Mouse (Mus musculus) heart, embryonic 12.5 days (tissue): ENCODE results near the gene Rgs9bp. TPM values are rescaled to one million over a fixed set of nuclear protein-coding genes. Genes with fewer than 3 reads are reported as not detected.
"Not testable (repeated sequence)": the region's sequence is repeated elsewhere in the genome, so short reads cannot be mapped to it uniquely, and the experiment has no call there.

Experiments
- ATAC-seq: fragments of 200-750 bp; cut with Nextera tagmentation; 2 replicates; pipeline ENCODE4 v1.8.0; 2017; ENCODE audit warnings: moderate TSS enrichment, moderate library complexity; ENCODE audit not compliant: insufficient number of reproducible peaks, low FRiP score
- H3K27ac ChIP-seq: fragments of 300-500 bp; sonication (generic); 2 replicates; pipeline ENCODE4 v1.5.1; 2016; ENCODE audit warnings: mild to moderate bottlenecking, moderate library complexity; ENCODE audit not compliant: poor library complexity, severe bottlenecking
- H3K27me3 ChIP-seq: fragments of 300-500 bp; sonication (generic); replicated peaks from 2 replicates; pipeline ENCODE4 v1.6.1; 2016; ENCODE audit warnings: mild to moderate bottlenecking, moderate library complexity
- H3K36me3 ChIP-seq: fragments of 300-500 bp; sonication (generic); 2 replicates; pipeline ENCODE4 v1.6.1; 2016; ENCODE audit warnings: mild to moderate bottlenecking, moderate library complexity
- H3K4me1 ChIP-seq: fragments of 300-500 bp; sonication (generic); replicated peaks from 2 replicates; pipeline ENCODE4 v1.6.1; 2016; ENCODE audit warnings: mild to moderate bottlenecking
- H3K4me2 ChIP-seq: fragments of 300-500 bp; sonication (generic); 2 replicates; pipeline ENCODE4 v1.6.1; 2016; ENCODE audit warnings: mild to moderate bottlenecking, moderate library complexity
- H3K4me3 ChIP-seq: fragments of 300-500 bp; sonication (generic); 2 replicates; pipeline ENCODE4 v1.5.1; 2016; ENCODE audit warnings: mild to moderate bottlenecking
- H3K9ac ChIP-seq: fragments of 300-500 bp; sonication (generic); 2 replicates; pipeline ENCODE4 v1.6.1; 2016; ENCODE audit warnings: mild to moderate bottlenecking, moderate library complexity
- H3K9me3 ChIP-seq: fragments of 300-500 bp; sonication (generic); replicated peaks from 2 replicates; pipeline ENCODE4 v1.6.1; 2016; ENCODE audit warnings: mild to moderate bottlenecking, moderate library complexity
- WGBS: fragments of 180-500 bp; shearing (Covaris S2); methylation state at CpG from one replicate; pipeline ENCODE4 v1.1.7; 2016; 5-methylcytosine and 5-hydroxymethylcytosine counted together
- polyA plus RNA-seq: library from polyadenylated mRNA; unstranded; fragments of >200 nt; fragmentation: Nextera tagmentation; extraction: Ambion mirVana; gene quantifications from 2 replicates; pipeline ENCODE4 v1.2.1, GENCODE M21; 2016

Rgs9bp gene
- polyA plus RNA-seq, 1 experiment from 2014 or later: 0.82 TPM

DNA sequence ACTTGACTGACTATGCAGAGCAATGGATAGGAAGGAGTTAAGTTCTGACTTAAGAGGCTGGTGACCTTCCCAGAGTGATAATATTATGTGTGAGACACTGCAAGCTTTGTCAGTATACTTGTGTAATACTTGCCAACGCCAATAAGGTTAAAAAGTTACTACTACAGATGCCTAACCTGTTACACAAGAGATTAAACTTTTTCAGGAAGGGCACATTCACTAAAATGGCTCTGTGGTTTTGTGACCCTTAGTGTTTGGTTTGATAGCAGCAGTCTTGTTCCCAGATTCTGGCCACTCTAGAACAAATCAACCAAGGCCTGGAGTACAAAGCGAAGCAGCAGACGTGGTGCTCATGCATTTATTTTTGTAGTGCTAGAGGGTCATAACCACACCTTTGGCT is 27.8 kb downstream of the Rgs9bp start:
- H3K4me2 ChIP-seq: no peak overlapping the region
- WGBS: 53% methylated on average over 3 of the region's 3 CpGs
- peaks cover 22% of the 10 kb centered on the region for H3K4me1 ChIP-seq
- no peak overlapping the region for H3K27ac ChIP-seq
- no peaks in the 10 kb centered on the region for H3K36me3 ChIP-seq
- H3K27me3 ChIP-seq: no peaks in the 10 kb centered on the region
- H3K9ac ChIP-seq: no peak overlapping the region
- ATAC-seq: no peak
- H3K9me3 ChIP-seq: no peaks in the 10 kb centered on the region
- H3K4me3 ChIP-seq: no peak overlapping the region

DNA sequence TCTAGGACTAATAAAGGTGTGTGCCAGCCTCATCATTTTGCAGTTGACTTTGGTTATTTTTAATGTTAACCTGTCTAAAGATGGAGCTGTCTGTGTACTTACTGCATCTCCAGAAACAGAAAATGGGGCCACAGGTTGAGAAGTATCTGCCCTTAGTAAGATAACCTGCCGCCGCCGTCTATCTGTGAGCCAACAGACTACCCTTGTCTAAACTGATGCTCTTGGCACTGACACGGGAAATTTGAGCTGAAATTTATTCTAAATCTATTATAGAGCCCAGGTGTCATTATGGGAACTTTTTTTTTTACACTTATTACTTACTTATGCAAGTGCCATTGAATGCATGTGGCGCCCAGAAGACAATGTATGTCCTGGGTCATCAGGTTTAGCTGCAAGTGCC is 28.5 kb downstream of the Rgs9bp start:
- Histone ChIP-seq H3K27ac (no peak overlapping the region), H3K9ac (no peak overlapping the region), H3K9me3 (no peaks in the 10 kb centered on the region), H3K27me3 (no peaks in the 10 kb centered on the region), H3K36me3 (no peaks in the 10 kb centered on the region), H3K4me2 (no peak overlapping the region), H3K4me3 (no peak overlapping the region), H3K4me1 (peaks cover 22% of the 10 kb centered on the region)
- no peak for ATAC-seq
- 80% methylated on average over 5 of the region's 5 CpGs for whole genome bisulfite sequencing

DNA sequence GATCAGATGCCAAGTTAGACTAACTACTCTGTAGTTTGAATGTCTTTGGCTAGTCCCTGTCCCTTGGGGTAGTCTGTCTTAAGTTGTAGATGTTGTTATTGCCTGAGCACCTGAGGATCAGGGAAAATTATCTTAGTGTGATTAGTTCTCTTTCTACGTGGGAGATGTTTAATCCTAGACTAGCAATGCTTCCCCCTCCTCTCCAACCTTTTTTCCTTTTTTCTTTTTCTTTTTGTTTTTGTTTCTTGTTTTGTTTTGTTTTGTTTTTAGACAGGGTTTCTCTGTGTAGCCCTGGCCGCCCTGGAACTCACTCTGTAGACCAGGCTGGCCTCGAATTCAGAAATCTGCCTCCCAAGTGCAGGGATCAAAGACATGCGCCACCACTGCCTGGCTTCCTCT is 29.2 kb downstream of the Rgs9bp start, which contains the start of gene Nudt19:
Gene Nudt19 (minus strand): TSS at position 100 of the 399 bp plus-strand sequence.
- no peak for ATAC-seq
- WGBS: 57% methylated on average over 4 of the region's 4 CpGs

DNA sequence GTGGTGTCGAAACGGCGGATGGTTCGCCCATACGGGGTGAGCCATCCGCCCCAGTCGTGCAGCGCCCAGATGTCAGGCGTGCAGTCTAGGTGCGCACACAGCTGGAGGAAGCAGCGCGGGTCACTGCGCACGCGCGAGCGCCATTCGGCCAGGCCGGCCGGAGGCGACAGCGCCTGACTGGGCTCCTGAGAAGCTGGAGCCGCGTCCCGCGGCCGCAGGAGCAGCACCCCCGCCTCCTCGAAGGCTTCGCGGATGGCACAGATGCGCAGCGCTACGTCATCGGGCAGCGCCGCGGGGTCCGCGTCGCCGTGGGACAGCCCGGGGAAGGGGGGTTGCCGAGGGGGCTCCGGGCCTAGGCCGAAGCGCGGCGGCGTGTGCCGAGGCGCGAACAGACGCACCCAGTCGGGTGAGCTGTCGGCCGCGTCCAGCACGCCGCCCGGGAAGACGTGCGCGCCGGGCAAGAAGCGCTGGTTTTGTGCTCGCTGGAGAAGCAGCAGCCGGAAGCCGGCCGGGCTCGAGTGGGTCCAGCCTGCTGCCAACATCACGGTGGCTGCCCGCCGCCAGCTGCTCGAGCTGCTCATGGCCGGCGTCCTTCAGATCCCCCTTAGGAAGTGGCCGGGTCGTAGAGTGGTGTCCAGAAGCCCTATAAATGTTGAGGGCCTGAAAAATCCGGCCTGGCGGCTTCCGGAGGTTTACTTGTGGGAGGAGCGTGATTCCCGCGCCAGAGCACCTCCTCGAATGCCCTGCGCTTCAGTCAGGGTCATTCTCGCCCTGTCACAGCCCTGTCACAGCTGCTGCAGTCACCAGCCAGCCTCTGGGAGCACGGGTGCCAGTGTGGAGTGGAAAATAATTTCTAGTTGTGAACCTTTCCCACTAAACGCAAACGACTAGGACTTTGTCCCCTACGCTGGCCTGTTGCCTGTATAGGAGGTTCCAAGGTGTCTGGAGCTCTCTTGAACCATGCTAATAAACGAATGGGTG is 29.9 kb downstream of the Rgs9bp start:
- Histone ChIP-seq H3K4me1 (peaks cover 22% of the 10 kb centered on the region), H3K4me3 (peak overlapping the region; percentile 83), H3K27ac (peak overlapping the region; percentile 99), H3K36me3 (peaks cover 14% of the 10 kb centered on the region), H3K9ac (peak overlapping the region; percentile 92), H3K4me2 (peak overlapping the region; percentile 80), H3K27me3 (no peaks in the 10 kb centered on the region), H3K9me3 (no peaks in the 10 kb centered on the region)
- ATAC-seq: peak; percentile 90
- under 1% methylated on average over 93 of the region's 93 CpGs for WGBS

More for the DNA sequence above, 29.2 kb downstream of the Rgs9bp start, which contains the start of gene Nudt19:
- H3K9ac ChIP-seq: peak within 1 kb of the TSS; percentile 92
- no peaks in the 10 kb centered on the region for H3K27me3 ChIP-seq
- H3K4me3 ChIP-seq: peak within 1 kb of the TSS; percentile 83
- peaks cover 22% of the 10 kb centered on the region for H3K4me1 ChIP-seq
- H3K27ac ChIP-seq: peak within 1 kb of the TSS; percentile 99
- no peaks in the 10 kb centered on the region for H3K9me3 ChIP-seq
- H3K4me2 ChIP-seq: peak within 1 kb of the TSS; percentile 80
- H3K36me3 ChIP-seq: peaks cover 7% of the 10 kb centered on the region

DNA sequence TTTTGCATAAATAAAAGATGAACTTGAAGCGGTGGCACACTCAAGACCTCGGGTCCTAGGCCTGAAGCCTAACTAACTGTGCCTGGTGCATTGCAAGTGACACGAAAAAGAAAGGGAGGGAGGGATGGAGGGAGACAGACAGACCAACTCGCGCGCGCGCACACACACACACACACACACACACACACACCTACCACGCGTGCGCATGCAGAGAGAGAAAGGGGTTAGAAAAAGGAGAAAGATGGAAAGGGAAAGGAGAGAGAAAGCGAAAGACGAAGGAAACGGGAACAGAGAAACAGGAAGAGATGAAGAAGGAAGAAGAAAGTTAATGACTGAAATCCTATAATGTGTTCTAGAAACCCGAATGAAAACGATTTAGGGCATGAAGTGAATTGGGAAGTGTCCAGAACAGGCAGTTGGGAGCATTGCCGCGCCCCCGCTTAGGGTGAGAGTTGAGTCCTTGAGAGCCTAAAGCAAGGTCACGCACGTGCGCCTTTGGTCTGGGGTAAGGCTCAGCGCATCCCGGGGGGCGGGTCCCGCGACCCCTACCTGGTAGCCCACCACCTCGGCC is 30.7 kb downstream of the Rgs9bp start:
- H3K27ac ChIP-seq: peak overlapping the region; percentile 99
- peak; percentile 37; the same call in 1 of the 2 replicates for ATAC-seq
- WGBS: 3% methylated on average over 28 of the region's 28 CpGs

DNA sequence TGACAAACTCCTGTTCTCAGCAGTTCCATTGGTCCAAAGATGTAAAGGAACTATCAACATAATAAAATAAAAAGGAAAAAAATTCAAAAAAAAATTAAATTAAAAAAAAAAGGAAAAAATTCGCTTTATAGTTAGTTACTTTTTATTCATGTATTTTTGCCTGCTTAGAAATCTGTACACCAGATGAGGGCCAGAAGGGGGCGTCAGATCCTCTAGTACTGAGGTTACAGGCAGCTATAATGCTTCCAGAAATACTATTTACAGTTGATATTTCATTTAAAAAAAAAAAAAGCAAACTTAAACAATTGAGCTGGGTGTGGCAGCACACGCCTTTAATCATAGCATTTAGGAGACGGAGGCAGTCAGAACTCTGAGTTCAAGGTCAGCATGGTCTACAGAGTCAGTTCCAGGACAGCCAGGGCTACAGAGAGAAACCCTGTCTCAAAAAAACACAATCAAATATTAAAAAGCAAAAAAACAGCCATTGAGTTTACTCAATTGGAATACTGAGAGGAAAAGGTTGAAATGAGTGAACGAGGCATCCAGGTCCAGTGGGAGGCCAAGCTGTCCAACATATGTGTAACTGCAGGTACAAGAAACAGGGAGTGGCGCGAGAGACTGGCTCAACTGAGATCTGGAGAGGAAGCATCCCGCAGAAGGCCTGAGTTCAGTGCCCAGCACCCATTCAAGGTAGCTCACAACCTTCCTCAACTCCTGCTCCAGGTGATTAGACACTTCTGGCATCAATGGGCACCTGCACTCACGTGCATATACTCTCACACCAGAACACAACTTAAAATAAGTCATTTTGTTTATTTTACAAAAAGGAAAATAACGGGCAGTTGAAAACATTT is 31.4 kb downstream of the Rgs9bp start:
- 58% methylated on average over 10 of the region's 10 CpGs for WGBS
- Histone ChIP-seq H3K4me3 (peak overlapping the region; percentile 83), H3K9ac (peak overlapping the region; percentile 92), H3K27me3 (no peaks in the 10 kb centered on the region), H3K4me2 (peak overlapping the region; percentile 80), H3K36me3 (peaks cover 29% of the 10 kb centered on the region), H3K4me1 (peaks cover 22% of the 10 kb centered on the region), H3K9me3 (no peaks in the 10 kb centered on the region), H3K27ac (no peak overlapping the region)
- no peak for ATAC-seq

More for the DNA sequence above, 30.7 kb downstream of the Rgs9bp start:
- H3K36me3 ChIP-seq: peaks cover 22% of the 10 kb centered on the region
- no peaks in the 10 kb centered on the region for H3K9me3 ChIP-seq
- peak overlapping the region; percentile 83 for H3K4me3 ChIP-seq
- H3K4me2 ChIP-seq: peak overlapping the region; percentile 80
- peak overlapping the region; percentile 92 for H3K9ac ChIP-seq
- H3K27me3 ChIP-seq: no peaks in the 10 kb centered on the region
- peaks cover 22% of the 10 kb centered on the region for H3K4me1 ChIP-seq

DNA sequence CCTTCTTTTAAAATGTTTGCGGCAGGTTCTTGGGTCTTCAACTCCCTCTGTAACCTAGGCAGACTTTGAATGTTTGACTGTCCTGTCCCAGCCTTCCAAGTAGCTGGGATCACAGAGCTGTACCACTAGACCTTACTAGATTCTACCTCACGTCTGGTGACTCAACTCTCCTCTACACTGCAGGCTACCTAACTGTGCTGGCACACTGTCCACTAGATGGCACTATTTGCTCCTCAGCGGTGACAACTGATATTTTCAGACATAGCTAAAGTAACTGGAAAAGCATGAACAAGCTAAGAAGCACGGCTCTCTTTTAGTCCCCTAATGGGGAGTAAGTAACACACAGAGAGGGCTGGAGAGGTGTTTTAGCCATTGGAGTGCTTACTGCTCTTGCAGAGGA is 39.5 kb downstream of the Rgs9bp start:
- no peak overlapping the region for H3K27ac ChIP-seq
- 30% methylated on average over 4 of the region's 4 CpGs for WGBS
- no peaks in the 10 kb centered on the region for H3K27me3 ChIP-seq
- no peak overlapping the region for H3K4me2 ChIP-seq
- peaks cover 43% of the 10 kb centered on the region for H3K36me3 ChIP-seq
- ATAC-seq: no peak
- no peak overlapping the region for H3K4me3 ChIP-seq
- no peaks in the 10 kb centered on the region for H3K9me3 ChIP-seq
- H3K9ac ChIP-seq: no peak overlapping the region
- H3K4me1 ChIP-seq: no peaks in the 10 kb centered on the region

DNA sequence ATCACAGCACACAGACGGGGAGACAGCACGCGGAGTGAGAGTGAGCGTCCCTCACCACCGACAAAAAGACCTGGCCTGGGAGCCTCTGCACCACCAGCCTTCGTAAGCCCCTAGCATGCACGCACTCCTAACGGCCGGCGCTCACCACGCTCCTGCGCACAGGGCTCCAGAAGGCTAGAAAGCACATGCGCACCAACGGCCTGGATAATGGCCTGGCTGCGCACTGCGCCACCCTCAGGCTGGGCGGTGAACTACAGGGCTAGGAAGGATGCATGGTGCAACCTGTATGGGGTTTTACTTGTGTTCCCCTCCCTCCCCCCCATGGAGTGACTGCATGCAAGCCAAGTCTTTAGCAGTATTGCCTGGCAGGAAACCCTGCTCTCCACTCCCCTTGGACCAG is 47.8 kb downstream of the Rgs9bp start, which contains the start of gene Tdrd12:
Gene Tdrd12 (minus strand): TSS at position 184 of the 400 bp plus-strand sequence.
- H3K4me1 ChIP-seq: no peaks in the 10 kb centered on the region
- WGBS: 83% methylated on average over 17 of the region's 17 CpGs

DNA sequence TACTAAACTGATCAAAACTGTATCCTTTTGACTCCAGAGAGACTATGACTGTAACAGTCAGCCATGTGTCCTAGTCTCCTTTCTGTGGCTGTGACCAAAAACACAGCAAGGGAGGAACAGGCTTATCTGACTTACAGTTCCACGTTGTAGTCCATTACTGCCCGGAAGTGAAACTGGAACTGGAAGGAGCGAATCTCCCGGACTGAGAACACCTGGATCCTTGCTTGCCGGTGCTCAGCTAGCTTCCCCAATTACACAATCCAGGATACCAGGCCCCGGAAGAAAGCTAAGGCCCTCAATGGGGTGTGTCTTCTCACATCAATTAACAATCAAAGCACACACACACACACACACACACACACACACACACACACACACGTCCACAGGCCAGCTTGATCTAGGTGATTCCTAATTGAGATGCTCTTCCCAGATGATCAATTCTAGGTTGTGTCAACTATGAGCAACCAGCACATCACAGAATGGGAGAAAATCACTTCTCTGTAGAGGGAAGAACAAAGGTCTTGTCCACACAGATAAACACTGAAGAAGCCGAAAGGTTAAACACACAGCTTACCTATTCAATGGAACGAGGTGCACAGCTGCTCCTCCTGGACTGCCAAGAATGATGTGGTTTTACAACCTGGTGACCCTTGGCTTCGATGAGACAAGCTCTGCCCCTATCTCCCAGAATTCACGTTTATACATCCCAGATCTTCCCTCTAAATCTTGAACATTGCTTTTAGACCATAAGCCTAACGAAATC is 49.5 kb downstream of the Rgs9bp start:
- Histone ChIP-seq H3K27ac (no peak overlapping the region), H3K4me2 (no peak overlapping the region), H3K4me3 (no peak overlapping the region), H3K9ac (no peak overlapping the region), H3K27me3 (no peaks in the 10 kb centered on the region), H3K4me1 (no peaks in the 10 kb centered on the region), H3K36me3 (no peaks in the 10 kb centered on the region), H3K9me3 (no peaks in the 10 kb centered on the region)
- no peak for ATAC-seq
- 74% methylated on average over 12 of the region's 12 CpGs for WGBS

More for the DNA sequence above, 47.8 kb downstream of the Rgs9bp start, which contains the start of gene Tdrd12:
- no peak for ATAC-seq
- Histone ChIP-seq H3K27me3 (no peaks in the 10 kb centered on the region), H3K4me2 (no peak within 1 kb of the TSS), H3K4me3 (no peak within 1 kb of the TSS), H3K27ac (no peak within 1 kb of the TSS), H3K9me3 (no peaks in the 10 kb centered on the region), H3K36me3 (no peaks in the 10 kb centered on the region), H3K9ac (no peak within 1 kb of the TSS)

DNA sequence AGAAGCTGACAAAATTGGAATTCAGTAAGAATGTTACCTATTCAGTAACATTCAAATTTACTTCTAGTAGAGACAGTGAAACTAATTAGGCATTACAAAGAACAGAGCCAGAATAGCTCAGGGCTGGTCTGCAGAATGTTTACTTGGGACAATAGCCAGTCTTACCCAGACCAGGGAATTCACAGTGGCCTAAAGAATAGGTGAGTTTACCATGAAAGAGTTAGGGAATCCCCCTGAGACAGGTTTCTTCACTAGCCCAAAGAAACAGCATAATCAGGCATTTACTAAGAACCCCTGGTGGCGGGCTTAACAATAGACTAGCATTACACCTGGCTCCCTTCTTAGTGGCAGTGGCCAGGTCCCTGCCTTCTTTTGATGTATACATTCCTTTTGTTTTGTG is 54.8 kb downstream of the Rgs9bp start:
- ATAC-seq, H3K36me3 ChIP-seq, H3K4me1 ChIP-seq, H3K9me3 ChIP-seq, H3K27me3 ChIP-seq, H3K27ac ChIP-seq, H3K9ac ChIP-seq, H3K4me2 ChIP-seq, H3K4me3 ChIP-seq: not testable (repeated sequence)
- WGBS: 69% methylated on average over 1 of the region's 1 CpGs
